Mouse (Mus musculus) spleen, postnatal 4 days (tissue): ENCODE measurements around the gene Pcolce2.

Source experiments
- DNase-seq, 2 experiments: peaks; one replicate each; pipeline ENCODE4 v3.0.0; 2022; ENCODE audit warnings: low spot score in 2 of 2

The Pcolce2 gene

GRCm38 (mm10) chr9:95708943-95709342 is 71.5 kb downstream of the Pcolce2 start:
- DNase-seq: peak in 1 of 2 experiments; percentile 25

DNA sequence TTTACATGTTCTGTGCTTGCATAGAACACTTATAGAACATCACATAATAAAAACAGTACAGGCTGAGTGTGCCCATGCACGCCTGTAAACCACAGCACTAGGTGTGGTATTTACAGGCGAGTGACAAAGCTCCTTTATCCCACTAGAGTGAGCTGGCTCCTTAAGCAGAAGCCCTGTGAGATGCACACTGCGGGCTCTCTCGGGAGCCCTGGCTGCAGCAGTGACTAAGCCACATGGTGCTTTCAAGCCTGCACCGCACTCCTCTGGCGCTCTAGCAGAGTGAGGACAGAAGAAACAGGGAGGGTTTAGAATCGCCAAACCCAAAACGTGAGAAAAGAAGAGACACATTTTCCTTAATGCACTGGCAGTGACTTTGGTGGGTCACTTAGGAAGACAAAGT is 75.2 kb downstream of the Pcolce2 start:
- DNase-seq: no peak

DNA sequence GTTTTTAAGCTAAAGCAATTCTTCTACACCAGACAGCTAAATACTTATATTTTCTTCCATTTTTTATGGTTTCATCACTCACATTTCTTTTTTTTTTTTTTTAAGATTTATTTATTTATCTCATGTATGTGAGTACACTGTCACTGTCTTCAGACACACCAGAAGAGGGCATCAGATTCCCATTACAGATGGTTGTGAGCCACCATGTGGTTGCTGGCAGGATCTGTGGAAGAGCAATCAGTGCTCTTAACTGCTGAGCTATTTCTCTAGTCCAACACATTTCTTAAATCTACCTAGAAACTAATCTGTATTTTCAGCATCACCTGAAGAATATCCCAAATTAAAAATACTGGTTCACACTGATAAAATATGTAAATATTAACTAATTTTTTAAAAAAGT is 98.8 kb downstream of the Pcolce2 start:
- no peak for DNase-seq

GRCm38 (mm10) chr9:95744845-95745613 is 107.6 kb downstream of the Pcolce2 start:
- DNase-seq: no peak

DNA sequence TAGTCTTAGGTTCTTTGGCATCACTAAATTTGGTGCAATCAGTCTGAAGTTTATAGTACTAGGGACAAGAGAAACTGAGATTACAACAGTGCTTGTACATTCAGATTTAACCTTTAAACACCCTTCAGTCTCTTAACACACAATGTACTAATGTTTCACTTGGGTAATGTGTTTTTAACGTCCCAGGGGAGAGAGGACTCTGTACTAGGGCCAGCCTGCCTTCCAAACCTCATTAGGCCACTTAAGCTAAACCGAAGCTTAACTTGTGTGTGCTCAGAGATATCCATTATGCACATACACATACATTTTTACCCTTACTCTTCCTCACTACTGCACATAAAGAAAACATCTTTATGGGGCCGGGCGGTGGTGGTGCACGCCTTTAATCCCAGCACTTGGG is 109.9 kb downstream of the Pcolce2 start:
- DNase-seq: no peak
